Mouse (Mus musculus) kidney, embryonic 15.5 days (tissue): ENCODE data around the gene Rplp2. TPM values are rescaled to one million over a fixed set of nuclear protein-coding genes. Genes with fewer than 3 reads are reported as not detected.

Experiments
- ATAC-seq: fragments of 200-750 bp; cut with Nextera tagmentation; replicated peaks from 2 replicates; pipeline ENCODE4 v1.8.0; 2017; ENCODE audit warnings: moderate TSS enrichment; ENCODE audit not compliant: low FRiP score
- H3K27ac ChIP-seq: fragments of 300-500 bp; sonication (generic); 2 replicates; pipeline ENCODE4 v1.5.1; 2015; ENCODE audit warnings: mild to moderate bottlenecking, inconsistent platforms
- H3K27me3 ChIP-seq: fragments of 300-500 bp; sonication (generic); 2 replicates; pipeline ENCODE4 v1.6.1; 2015; ENCODE audit warnings: inconsistent platforms
- H3K36me3 ChIP-seq: fragments of 300-500 bp; sonication (generic); 2 replicates; pipeline ENCODE4 v1.6.1; 2015; ENCODE audit warnings: inconsistent platforms
- H3K4me1 ChIP-seq: fragments of 300-500 bp; sonication (generic); 2 replicates; pipeline ENCODE4 v1.6.1; 2015; ENCODE audit warnings: inconsistent platforms
- H3K4me2 ChIP-seq: fragments of 300-500 bp; sonication (generic); 2 replicates; pipeline ENCODE4 v1.6.1; 2015; ENCODE audit warnings: moderate library complexity, mild to moderate bottlenecking, inconsistent platforms
- H3K4me3 ChIP-seq: fragments of 300-500 bp; sonication (generic); replicated peaks from 2 replicates; pipeline ENCODE4 v1.5.1; 2015; ENCODE audit warnings: mild to moderate bottlenecking, inconsistent platforms
- H3K9ac ChIP-seq: fragments of 300-500 bp; sonication (generic); 2 replicates; pipeline ENCODE4 v1.6.1; 2015; ENCODE audit warnings: mild to moderate bottlenecking, inconsistent platforms
- H3K9me3 ChIP-seq: fragments of 300-500 bp; sonication (generic); replicated peaks from 2 replicates; pipeline ENCODE4 v1.6.1; 2016; ENCODE audit warnings: inconsistent platforms
- WGBS: fragments of 180-500 bp; shearing (Covaris S2); methylation state at CpG from one replicate; pipeline ENCODE4 v1.1.7; 2015; ENCODE audit warnings: mixed read lengths; 5-methylcytosine and 5-hydroxymethylcytosine counted together
- polyA plus RNA-seq: library from polyadenylated mRNA; unstranded; fragments of >200 nt; fragmentation: Nextera tagmentation; extraction: Ambion mirVana; gene quantifications from 2 replicates; pipeline ENCODE4 v1.2.1, GENCODE M21; 2015

Gene Rplp2
- polyA plus RNA-seq, 1 experiment from 2014 or later: 1,339 TPM

GRCm38 (mm10) chr7:141497600-141497999 lies 50.4 kb downstream of the Rplp2 start:
- no peaks in the 10 kb centered on the region for H3K27me3 ChIP-seq
- no peak overlapping the region for H3K9ac ChIP-seq

More at GRCm38 (mm10) chr7:141497600-141497999, 50.4 kb downstream of the Rplp2 start:
- WGBS: 93% methylated on average over 3 of the region's 3 CpGs
- no peak for ATAC-seq
- no peak overlapping the region for H3K4me3 ChIP-seq
- H3K4me1 ChIP-seq: no peaks in the 10 kb centered on the region
- no peak overlapping the region for H3K4me2 ChIP-seq
- H3K36me3 ChIP-seq: peaks cover 42% of the 10 kb centered on the region
- H3K9me3 ChIP-seq: no peaks in the 10 kb centered on the region
- no peak overlapping the region for H3K27ac ChIP-seq

Other genes with a start within 250 kb of the Rplp2 start
- 3.4 and 3.5 TPM in 2 replicates for gene Lmntd2, start 233.3 kb upstream of the Rplp2 start, polyA plus RNA-seq
- 57.5 and 66.9 TPM in 2 replicates for gene Rassf7, start 231.5 kb upstream of the Rplp2 start, polyA plus RNA-seq
- gene Phrf1, start 218.6 kb upstream of the Rplp2 start, polyA plus RNA-seq: 73.1 and 78.3 TPM in 2 replicates
- gene Irf7, start 180.9 kb upstream of the Rplp2 start, polyA plus RNA-seq: 3.5 and 3.8 TPM in 2 replicates
- gene Cdhr5, start 170.6 kb upstream of the Rplp2 start, polyA plus RNA-seq: 8.2 and 8.6 TPM in 2 replicates
- gene Sct, start 168.2 kb upstream of the Rplp2 start, polyA plus RNA-seq: 41.1 and 43.5 TPM in 2 replicates
- 1.4 and 1.8 TPM in 2 replicates for gene Drd4, start 155.4 kb upstream of the Rplp2 start, polyA plus RNA-seq
- 68.2 and 81.1 TPM in 2 replicates for gene Deaf1, start 119.7 kb upstream of the Rplp2 start, polyA plus RNA-seq
- gene Tmem80, start 119.6 kb upstream of the Rplp2 start, polyA plus RNA-seq: 52.8 and 54.4 TPM in 2 replicates
- gene Eps8l2, start 108.5 kb upstream of the Rplp2 start, polyA plus RNA-seq: 33.1 and 39.6 TPM in 2 replicates
- gene Taldo1, start 55.2 kb upstream of the Rplp2 start, polyA plus RNA-seq: 340 and 353 TPM in 2 replicates
- 61.5 and 61.8 TPM in 2 replicates for gene Gatd1, start 33.2 kb upstream of the Rplp2 start, polyA plus RNA-seq
- gene Cend1, start 17.9 kb upstream of the Rplp2 start, polyA plus RNA-seq: 2.6 and 3.4 TPM in 2 replicates
- 27.6 and 34.0 TPM in 2 replicates for gene Slc25a22, start 9.5 kb upstream of the Rplp2 start, polyA plus RNA-seq
- 10.5 and 12.6 TPM in 2 replicates for gene Pidd1, start 3.3 kb upstream of the Rplp2 start, polyA plus RNA-seq
- gene Pnpla2, start 7.8 kb downstream of the Rplp2 start, polyA plus RNA-seq: 36.3 and 41.7 TPM in 2 replicates
- 19.3 and 22.0 TPM in 2 replicates for gene Cracr2b, start 13.7 kb downstream of the Rplp2 start, polyA plus RNA-seq
- gene Cd151, start 20.0 kb downstream of the Rplp2 start, polyA plus RNA-seq: 30.9 and 34.8 TPM in 2 replicates
- 78.7 and 81.5 TPM in 2 replicates for gene Polr2l, start 27.8 kb downstream of the Rplp2 start, polyA plus RNA-seq
- 91.6 and 93.4 TPM in 2 replicates for gene Tspan4, start 27.9 kb downstream of the Rplp2 start, polyA plus RNA-seq
- gene Chid1, start 92.5 kb downstream of the Rplp2 start, polyA plus RNA-seq: 39.7 and 45.0 TPM in 2 replicates
- gene Ap2a2, start 114.8 kb downstream of the Rplp2 start, polyA plus RNA-seq: 77.9 and 87.8 TPM in 2 replicates
- gene Muc6, start 207.9 kb downstream of the Rplp2 start, polyA plus RNA-seq: 0.23 TPM in 2 replicates
- 0.40 and 1.9 TPM in 2 replicates for gene Muc2, start 243.0 kb downstream of the Rplp2 start, polyA plus RNA-seq